In the genomic region with DNA sequence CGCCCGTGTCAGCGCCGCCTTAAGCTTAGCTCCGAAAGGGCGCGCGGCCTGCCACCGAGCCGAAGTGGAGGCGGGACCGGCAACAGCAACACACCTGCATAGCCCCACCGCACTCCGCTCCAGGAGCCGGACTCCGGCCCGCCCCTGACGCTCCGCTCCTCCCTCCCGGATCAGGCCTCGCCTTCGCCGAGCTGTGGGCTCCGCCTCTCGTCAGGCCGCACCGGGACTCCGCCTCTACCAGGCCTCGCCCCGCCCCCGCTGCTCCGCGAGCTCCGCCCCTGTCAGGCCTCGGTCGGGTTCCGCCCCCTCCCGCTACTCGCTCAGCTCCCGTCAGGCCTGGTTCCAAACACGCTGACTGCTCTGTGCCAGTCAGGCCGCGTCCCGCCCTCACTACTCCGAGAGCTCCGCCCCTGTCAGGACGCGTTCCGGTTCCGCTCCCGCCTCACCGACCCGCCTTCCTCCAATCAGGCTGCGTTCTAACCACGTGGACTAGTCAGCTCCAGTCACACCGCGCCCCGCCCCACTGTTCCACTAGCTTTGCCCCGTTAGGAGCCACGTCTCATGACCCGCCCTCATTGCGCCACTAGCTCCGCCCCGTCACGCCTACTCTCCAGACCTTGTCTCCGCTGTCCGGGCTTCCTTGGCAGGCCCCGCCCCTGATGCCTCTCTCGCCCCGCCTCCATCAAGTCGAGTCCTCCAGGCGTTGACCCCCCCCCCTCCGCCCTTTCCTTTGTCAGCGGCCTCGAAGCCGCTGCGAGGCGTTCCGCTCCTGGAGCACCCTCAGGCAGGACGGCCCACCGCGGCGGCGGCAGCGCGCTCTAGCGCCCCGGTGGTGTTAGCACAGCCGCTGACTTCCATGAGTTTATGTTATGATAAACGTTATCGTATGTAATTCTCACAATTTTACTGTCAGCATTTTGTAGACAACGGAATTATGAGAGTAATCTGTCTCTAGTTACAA, we compare ENCODE assay signal across 8 mouse cellular contexts. TPM values are rescaled to one million over a fixed set of nuclear protein-coding genes. Genes with fewer than 3 reads are reported as not detected.
DNase-seq lines count a peak whose midpoint lies in the region; ATAC-seq and TF ChIP-seq lines count a peak whose summit lies in the region.

TSS of gene Dnpep (minus strand) at position 750 of the 961 bp plus-strand sequence.

- H3K27ac ChIP-seq in gastrocnemius, adult 2 months: peak within 1 kb of the TSS; percentile 100
- H3K27ac ChIP-seq in hindbrain, postnatal 0 days: peak within 1 kb of the TSS; percentile 86
- peak within 1 kb of the TSS; percentile 97 for H3K27ac ChIP-seq in left cerebral cortex, adult 2 months

- H3K9ac ChIP-seq in hindbrain, postnatal 0 days (replicated peaks; ENCODE audit: low read length): peak within 1 kb of the TSS; percentile 68

- H3K4me1 ChIP-seq in hindbrain, postnatal 0 days (ENCODE audit: insufficient read depth, low read length): peaks cover 7% of the 10 kb centered on the region; the same call in 1 of the 2 replicates

- WGBS in hindbrain, postnatal 0 days: under 1% methylated on average over 84 of the region's 92 CpGs

- no peaks in the 10 kb centered on the region for H3K9me3 ChIP-seq in hindbrain, postnatal 0 days (ENCODE audit: low read length)

- H3K27me3 ChIP-seq in hindbrain, postnatal 0 days (ENCODE audit: insufficient read depth, low read length): no peaks in the 10 kb centered on the region

- H3K36me3 ChIP-seq in hindbrain, postnatal 0 days (ENCODE audit: insufficient read depth, low read length): peaks cover 18% of the 10 kb centered on the region; the same call in 1 of the 2 replicates

- ATAC-seq in common myeloid progenitor, adult 5-6 weeks (replicated peaks; ENCODE audit: low read depth, poor library complexity, severe bottlenecking): peak; percentile 88
- ATAC-seq in hindbrain, postnatal 0 days: peak; percentile 98
- peak; percentile 86 for ATAC-seq in megakaryocyte, adult 5-6 weeks (ENCODE audit: poor library complexity, severe bottlenecking)

- H3K4me2 ChIP-seq in hindbrain, postnatal 0 days (ENCODE audit: low read depth, low read length): peak within 1 kb of the TSS; percentile 81

- intact Hi-C loops in gastrocnemius, adult 2 months (cut with DNase I): loop anchor here (5.0 to 10.0 kb wide), 3 partner anchors 65 to 923 kb away; partner anchors contain the start of genes Bcs1l, Ctdsp1 and Zfp142
- intact Hi-C loops in left cerebral cortex, adult 2 months (cut with DNase I): loop anchor here (5.0 kb wide), 1 partner anchor 730 kb away; the partner anchor contains the start of genes Bcs1l and Zfp142

- DNase-seq in ZHBTc4 (ENCODE audit: low read depth, low spot score): peak; percentile 100
- peak; percentile 100 for DNase-seq in gastrocnemius, adult 2 months
- DNase-seq in hindbrain, postnatal 0 days (ENCODE audit: low spot score): peak; percentile 100
- DNase-seq in left cerebral cortex, adult 2 months (ENCODE audit: extremely low spot score in 1 of 2, low spot score in 2 of 2): peak; percentile 100
- DNase-seq in right cerebral cortex, adult 2 months (ENCODE audit: low spot score in 2 of 2): peak; percentile 100
- DNase-seq in urinary bladder, postnatal 14 days (ENCODE audit: low spot score): peak; percentile 100

- peak; percentile 73 for TF ChIP-seq CTCF in gastrocnemius, adult 2 months (IDR thresholded peaks at IDR 0.05)
- peak; percentile 70 for TF ChIP-seq CTCF in hindbrain, postnatal 0 days (IDR thresholded peaks at IDR 0.05; ENCODE audit: low read depth)
- peak; percentile 71 for TF ChIP-seq CTCF in left cerebral cortex, adult 2 months (IDR thresholded peaks at IDR 0.05)

- peak within 1 kb of the TSS; percentile 97 for H3K4me3 ChIP-seq in gastrocnemius, adult 2 months
- H3K4me3 ChIP-seq in hindbrain, postnatal 0 days (ENCODE audit: low read length): peak within 1 kb of the TSS; percentile 76
- H3K4me3 ChIP-seq in left cerebral cortex, adult 2 months: peak within 1 kb of the TSS; percentile 95

RNA-seq across cellular contexts. Expression of gene Dnpep, which starts in this region (rescaled TPM):
- 28.7 and 37.5 TPM in 2 replicates for total RNA-seq in common myeloid progenitor, adult 5-6 weeks (2017)
- total RNA-seq in gastrocnemius, adult 2 months (2021): 10 to 100 TPM; 40.9 to 49.6 TPM
- total RNA-seq in hindbrain, postnatal 0 days (2014; rRNA removed): 143 and 175 TPM in 2 replicates
- 120 and 131 TPM in 2 replicates for polyA plus RNA-seq in hindbrain, postnatal 0 days (2015; fragmentation: Nextera tagmentation; extraction: Ambion mirVana)
- total RNA-seq in left cerebral cortex, adult 2 months (2021): 10 to 100 TPM; 49.4 to 53.0 TPM
- 26.2 and 32.0 TPM in 2 replicates for total RNA-seq in megakaryocyte, adult 5-6 weeks (2015)
- total RNA-seq in megakaryocyte, adult 5-6 weeks (2017): 31.1 and 35.9 TPM in 2 replicates

Comparison
In these comparisons a context has a peak if more than half of its experiments do, and no peak if none do; other contexts are left out.
1. Peak in every context shown above with its lines: DNase-seq, ATAC-seq, H3K4me3 ChIP-seq and H3K27ac ChIP-seq.